Mouse (Mus musculus): ENCODE results near the gene Kansl2. TPM values are rescaled to one million over a fixed set of nuclear protein-coding genes. Genes with fewer than 3 reads are reported as not detected.
A peak's percentile ranks its signal among the peaks of the same experiment; 100 is the strongest.
"Not testable (repeated sequence)": the region's sequence is repeated elsewhere in the genome, so short reads cannot be mapped to it uniquely, and the experiment has no call there.

Kansl2 gene
- polyA plus RNA-seq, 1 experiment from 2014 or later = 102 TPM

- Histone ChIP-seq H3K27ac (replicated peaks) (peak overlapping the region; percentile 99; the same call in 1 of the 2 replicates), H3K4me3 (replicated peaks) (peak overlapping the region; percentile 73), H3K4me1 (peaks cover 18% of the 10 kb centered on the region), H3K9ac (replicated peaks) (peak overlapping the region; percentile 73), H3K36me3 (peaks cover 31% of the 10 kb centered on the region), H3K9me3 (replicated peaks) (no peaks in the 10 kb centered on the region), H3K27me3 (replicated peaks) (no peaks in the 10 kb centered on the region), H3K4me2 (peak overlapping the region; percentile 75)
- under 1% methylated on average over 18 of the region's 18 CpGs for WGBS
- no peak for ATAC-seq (ENCODE audit: low FRiP score)
These were observed 981 bp downstream of the Kansl2 start for GRCm38 (mm10) chr15:98533035-98533531.

GRCm38 (mm10) chr15:98532281-98532680 lies 1.8 kb downstream of the Kansl2 start:
- Histone ChIP-seq H3K36me3 (peaks cover 37% of the 10 kb centered on the region), H3K4me2 (peak overlapping the region; percentile 75), H3K9me3 (replicated peaks) (no peaks in the 10 kb centered on the region), H3K4me3 (replicated peaks) (peak overlapping the region; percentile 73), H3K9ac (replicated peaks) (peak overlapping the region; percentile 73; the same call in 1 of the 2 replicates), H3K4me1 (peaks cover 21% of the 10 kb centered on the region), H3K27ac (replicated peaks) (no peak overlapping the region), H3K27me3 (replicated peaks) (no peaks in the 10 kb centered on the region)
- no peak for ATAC-seq (ENCODE audit: low FRiP score)
- 34% methylated on average over 5 of the region's 5 CpGs for whole genome bisulfite sequencing

DNA sequence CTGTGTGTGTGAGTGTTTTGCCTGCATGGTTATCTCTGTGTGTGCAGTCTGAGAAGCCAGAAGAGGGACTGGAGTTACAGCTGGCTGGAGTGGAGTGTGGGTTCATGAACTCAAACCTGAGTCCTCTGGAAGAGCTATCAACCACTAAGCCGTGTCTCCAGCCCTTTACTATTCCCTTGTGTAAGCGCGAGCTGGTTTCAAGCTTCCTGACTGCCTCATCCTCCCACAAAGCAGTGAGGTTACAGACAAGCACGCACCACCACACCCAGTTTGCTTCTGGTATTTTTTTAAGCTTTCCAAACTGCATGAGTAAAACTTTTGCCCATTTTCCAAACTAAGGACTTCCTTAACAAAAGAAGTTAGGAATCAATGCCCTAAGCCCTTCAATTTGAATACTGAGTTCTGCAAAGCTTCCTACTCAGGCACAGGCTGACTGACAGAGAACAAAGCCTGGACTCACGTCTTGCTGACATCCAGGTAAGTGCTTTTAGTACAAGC lies 5.9 kb downstream of the Kansl2 start:
- Histone ChIP-seq H3K4me1 (peaks cover 28% of the 10 kb centered on the region), H3K4me3 (replicated peaks) (no peak overlapping the region), H3K27me3 (replicated peaks) (no peaks in the 10 kb centered on the region), H3K36me3 (peaks cover 70% of the 10 kb centered on the region), H3K9ac (replicated peaks) (no peak overlapping the region), H3K4me2 (no peak overlapping the region), H3K27ac (replicated peaks) (no peak overlapping the region), H3K9me3 (replicated peaks) (no peaks in the 10 kb centered on the region)
- 91% methylated on average over 5 of the region's 5 CpGs for whole genome bisulfite sequencing
- no peak for ATAC-seq (ENCODE audit: low FRiP score)

DNA sequence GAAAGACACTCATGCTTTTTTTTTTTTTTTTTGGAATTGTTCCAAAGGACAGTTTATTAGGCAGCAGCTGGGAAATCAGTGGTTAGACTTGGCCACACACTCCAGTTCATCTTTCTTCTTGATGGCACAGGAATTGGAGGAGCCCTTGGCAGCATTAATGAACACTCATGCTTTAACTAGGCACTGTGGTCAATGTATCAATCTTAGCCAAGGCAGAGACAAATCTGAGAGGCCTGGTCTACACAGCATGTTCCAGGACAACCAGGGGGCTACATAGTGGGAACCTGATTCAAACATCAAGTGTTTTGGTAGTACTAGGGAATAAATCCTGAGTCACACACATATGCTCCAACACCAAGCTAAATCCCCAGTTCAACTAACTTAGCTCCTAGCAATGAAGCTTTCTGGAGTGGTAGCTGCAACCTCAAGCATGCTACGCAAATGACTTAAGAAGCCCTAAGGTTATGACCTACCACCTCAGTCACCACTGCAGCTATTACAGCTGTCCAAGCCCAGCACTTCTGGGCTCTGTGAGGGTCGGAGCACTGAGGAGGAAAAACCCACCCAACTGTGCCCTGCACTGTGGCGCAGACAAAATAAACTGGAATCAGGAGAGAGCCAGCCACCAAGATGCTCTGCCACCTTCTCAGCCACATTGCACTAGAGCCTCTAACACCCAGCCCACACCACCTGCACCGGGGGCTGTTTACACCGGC lies 6.8 kb downstream of the Kansl2 start:
- 98% methylated on average over 5 of the region's 5 CpGs for WGBS
- no peak overlapping the region for H3K4me3 ChIP-seq (replicated peaks)

DNA sequence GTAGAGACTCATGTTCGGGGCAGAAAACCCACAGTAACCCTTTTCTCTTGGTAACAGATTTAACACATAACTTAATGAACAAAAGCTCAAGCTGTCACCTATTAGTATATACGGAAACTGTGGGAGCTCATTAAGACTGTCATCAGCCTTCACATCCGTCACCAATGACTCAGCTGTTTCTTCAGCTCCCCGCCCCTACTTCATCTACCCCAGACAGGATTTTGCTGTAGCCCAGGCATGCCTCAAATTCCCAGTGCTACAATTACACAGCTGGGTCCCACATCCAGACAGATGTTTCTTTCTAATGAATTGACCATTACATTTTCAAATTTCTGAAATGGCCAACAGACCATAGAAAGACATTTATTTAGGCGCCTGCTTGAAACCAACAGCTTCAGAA lies 8.0 kb downstream of the Kansl2 start:
- Histone ChIP-seq H3K9me3 (replicated peaks) (no peaks in the 10 kb centered on the region), H3K4me1 (peaks cover 10% of the 10 kb centered on the region; the same call in 1 of the 2 replicates), H3K27ac (replicated peaks) (no peak overlapping the region), H3K27me3 (replicated peaks) (no peaks in the 10 kb centered on the region), H3K9ac (replicated peaks) (no peak overlapping the region), H3K4me2 (no peak overlapping the region), H3K4me3 (replicated peaks) (no peak overlapping the region), H3K36me3 (peaks cover 80% of the 10 kb centered on the region)
- 41% methylated on average over 5 of the region's 5 CpGs for WGBS
- ATAC-seq (ENCODE audit: low FRiP score) = no peak

More for the DNA sequence above, 6.8 kb downstream of the Kansl2 start:
- no peak overlapping the region for H3K4me2 ChIP-seq
- no peaks in the 10 kb centered on the region for H3K9me3 ChIP-seq (replicated peaks)
- H3K27ac ChIP-seq (replicated peaks) = no peak overlapping the region
- ATAC-seq (ENCODE audit: low FRiP score) = no peak
- H3K36me3 ChIP-seq = peaks cover 79% of the 10 kb centered on the region
- H3K27me3 ChIP-seq (replicated peaks) = no peaks in the 10 kb centered on the region
- H3K9ac ChIP-seq (replicated peaks) = no peak overlapping the region
- H3K4me1 ChIP-seq = peaks cover 19% of the 10 kb centered on the region

DNA sequence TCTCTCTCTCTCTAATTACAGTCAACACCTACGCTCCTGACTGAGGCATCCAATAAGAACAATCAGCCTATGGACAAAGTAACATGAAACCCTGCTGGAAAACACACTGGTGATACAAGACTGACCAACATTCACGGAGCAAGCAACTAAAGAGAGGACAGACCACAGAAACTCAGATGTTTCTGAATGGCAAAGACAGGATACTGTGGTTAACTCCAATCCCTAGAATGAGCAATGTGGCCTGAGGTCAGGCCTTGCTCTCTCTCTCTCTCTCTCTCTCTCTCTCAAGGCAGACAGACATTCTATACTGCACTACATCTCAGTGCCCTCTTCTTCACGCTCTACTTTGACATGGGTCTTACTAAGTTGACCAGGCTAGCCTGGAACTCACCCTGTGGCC lies 12.8 kb downstream of the Kansl2 start:
- ATAC-seq (ENCODE audit: low FRiP score) = no peak
- no peak overlapping the region for H3K4me3 ChIP-seq (replicated peaks)
- H3K27me3 ChIP-seq (replicated peaks) = no peaks in the 10 kb centered on the region
- H3K4me2 ChIP-seq = no peak overlapping the region
- H3K27ac ChIP-seq (replicated peaks) = no peak overlapping the region
- WGBS = 93% methylated on average over 3 of the region's 3 CpGs
- no peaks in the 10 kb centered on the region for H3K9me3 ChIP-seq (replicated peaks)
- H3K9ac ChIP-seq (replicated peaks) = no peak overlapping the region
- H3K36me3 ChIP-seq = peaks cover 66% of the 10 kb centered on the region
- 0 out of 2 replicates have a peak, but pooled peaks cover 2% of the 10 kb centered on the region for H3K4me1 ChIP-seq

GRCm38 (mm10) chr15:98517380-98518355 lies 16.4 kb downstream of the Kansl2 start:
- Histone ChIP-seq H3K27me3 (replicated peaks) (no peaks in the 10 kb centered on the region), H3K4me3 (replicated peaks) (no peak overlapping the region), H3K36me3 (peaks cover 38% of the 10 kb centered on the region), H3K27ac (replicated peaks) (no peak overlapping the region), H3K9ac (replicated peaks) (no peak overlapping the region), H3K9me3 (replicated peaks) (no peaks in the 10 kb centered on the region), H3K4me2 (no peak overlapping the region), H3K4me1 (no peaks in the 10 kb centered on the region)
- ATAC-seq (ENCODE audit: low FRiP score) = no peak
- WGBS = 69% methylated on average over 16 of the region's 16 CpGs

- WGBS = 86% methylated on average over 2 of the region's 2 CpGs
- not testable (repeated sequence) for H3K9me3 ChIP-seq (replicated peaks); H3K4me2 ChIP-seq; H3K27me3 ChIP-seq (replicated peaks); H3K4me1 ChIP-seq; H3K9ac ChIP-seq (replicated peaks); ATAC-seq (ENCODE audit: low FRiP score); H3K4me3 ChIP-seq (replicated peaks); H3K27ac ChIP-seq (replicated peaks)
- peaks cover 17% of the 10 kb centered on the region for H3K36me3 ChIP-seq
These were observed 19.2 kb downstream of the Kansl2 start for GRCm38 (mm10) chr15:98514845-98515244.

DNA sequence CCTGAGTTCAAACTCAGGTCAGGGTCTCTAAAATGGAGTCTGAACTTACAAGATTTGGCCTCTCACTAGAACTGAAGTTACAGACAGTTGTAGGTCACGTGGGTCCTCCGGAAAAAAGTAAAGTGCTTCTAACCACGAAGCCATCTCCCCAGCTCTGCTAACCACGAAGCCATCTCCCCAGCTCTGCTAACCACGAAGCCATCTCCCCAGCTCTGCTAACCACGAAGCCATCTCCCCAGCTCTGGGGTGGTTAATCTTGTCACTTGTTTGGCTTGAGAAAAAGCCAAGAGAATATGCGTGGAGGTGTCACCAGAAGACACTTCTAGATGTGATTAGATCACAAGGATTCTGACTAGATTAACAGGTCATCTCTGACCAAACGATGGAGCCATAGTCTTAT lies 19.9 kb downstream of the Kansl2 start:
- Histone ChIP-seq H3K36me3 (peaks cover 11% of the 10 kb centered on the region), H3K27me3 (replicated peaks) (no peaks in the 10 kb centered on the region), H3K4me3 (replicated peaks) (no peak overlapping the region), H3K9me3 (replicated peaks) (no peaks in the 10 kb centered on the region), H3K4me1 (peaks cover 7% of the 10 kb centered on the region), H3K9ac (replicated peaks) (no peak overlapping the region), H3K4me2 (no peak overlapping the region), H3K27ac (replicated peaks) (no peak overlapping the region)
- no peak for ATAC-seq (ENCODE audit: low FRiP score)
- WGBS = 88% methylated on average over 8 of the region's 8 CpGs

DNA sequence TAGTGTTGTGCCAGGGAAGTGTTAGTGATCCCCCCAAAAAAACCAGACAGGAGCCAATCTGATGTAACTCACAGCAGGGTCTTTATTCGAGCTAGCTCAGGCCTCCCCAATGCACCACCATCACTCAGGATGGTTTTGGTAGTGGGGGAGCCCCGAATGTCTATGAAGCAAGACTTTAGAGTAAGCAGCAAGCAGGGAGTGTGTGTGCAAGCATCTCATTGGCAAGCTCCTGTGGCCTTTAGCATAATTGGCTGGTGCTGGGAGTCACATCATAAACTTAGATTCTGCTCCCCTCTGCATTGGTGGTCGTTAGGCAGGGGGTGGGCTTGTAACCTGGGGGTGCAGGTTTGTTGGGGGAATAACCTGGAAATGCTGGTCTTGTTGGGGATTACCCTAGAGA lies 20.4 kb downstream of the Kansl2 start:
- 68% methylated on average over 3 of the region's 3 CpGs for WGBS
- H3K9me3 ChIP-seq (replicated peaks); H3K4me2 ChIP-seq; H3K4me1 ChIP-seq; H3K9ac ChIP-seq (replicated peaks); ATAC-seq (ENCODE audit: low FRiP score); H3K27ac ChIP-seq (replicated peaks); H3K4me3 ChIP-seq (replicated peaks); H3K27me3 ChIP-seq (replicated peaks): not testable (repeated sequence)
- H3K36me3 ChIP-seq = peaks cover 11% of the 10 kb centered on the region

GRCm38 (mm10) chr15:98512799-98513321 lies 21.2 kb downstream of the Kansl2 start:
- ATAC-seq (ENCODE audit: low FRiP score) = no peak
- no peak overlapping the region for H3K9ac ChIP-seq (replicated peaks)
- H3K4me2 ChIP-seq = no peak overlapping the region
- peaks cover 7% of the 10 kb centered on the region for H3K4me1 ChIP-seq
- WGBS = 65% methylated on average over 17 of the region's 17 CpGs
- no peaks in the 10 kb centered on the region for H3K9me3 ChIP-seq (replicated peaks)
- peaks cover 3% of the 10 kb centered on the region for H3K36me3 ChIP-seq
- no peak overlapping the region for H3K4me3 ChIP-seq (replicated peaks)
- H3K27me3 ChIP-seq (replicated peaks) = no peaks in the 10 kb centered on the region
- H3K27ac ChIP-seq (replicated peaks) = no peak overlapping the region

Data from neural tube, embryonic 15.5 days (tissue).